Mouse (Mus musculus) thymus, postnatal 36 days (tissue): ENCODE measurements at regions not wholly inside any gene's neighbourhood (a gene's known extent, or its start where the extent isn't known, plus 50 kb on each side); places are given as distances from the start of the nearest gene placed in this dataset.

Experiments
- DNase-seq, 2 experiments: peaks; one replicate each; pipeline ENCODE4 v3.0.0; 2022; ENCODE audit warnings: mixed read lengths in 2 of 2

GRCm38 (mm10) chr2:74977828-74978227 is 152.2 kb downstream of the Mtx2 start:
- no peak for DNase-seq

- no peak for DNase-seq
Observed at GRCm38 (mm10) chr2:74981856-74982255, 156.3 kb downstream of the Mtx2 start.

- no peak for DNase-seq
Observed at GRCm38 (mm10) chr2:74993802-74994201, 168.2 kb downstream of the Mtx2 start.

- DNase-seq, result no peak
Observed at GRCm38 (mm10) chr2:74994998-74995397, 169.4 kb downstream of the Mtx2 start.

GRCm38 (mm10) chr2:74997736-74998135 is 172.1 kb downstream of the Mtx2 start:
- no peak for DNase-seq

GRCm38 (mm10) chr2:75000368-75000796 is 174.8 kb downstream of the Mtx2 start:
- no peak for DNase-seq

GRCm38 (mm10) chr2:75002562-75002961 is 177.0 kb downstream of the Mtx2 start:
- no peak for DNase-seq

GRCm38 (mm10) chr2:75008116-75008515 is 182.5 kb downstream of the Mtx2 start:
- no peak for DNase-seq

GRCm38 (mm10) chr2:75010647-75011046 is 185.0 kb downstream of the Mtx2 start:
- no peak for DNase-seq

GRCm38 (mm10) chr2:75012046-75012445 is 186.4 kb downstream of the Mtx2 start:
- no peak for DNase-seq

- DNase-seq, result no peak
Observed at GRCm38 (mm10) chr2:75014994-75015728, 189.6 kb downstream of the Mtx2 start.

- DNase-seq, result peak; percentile 60 to 79
Observed at GRCm38 (mm10) chr2:75019459-75019858, 193.9 kb downstream of the Mtx2 start.

- no peak for DNase-seq
Observed at GRCm38 (mm10) chr2:75021639-75022038, 196.0 kb downstream of the Mtx2 start.

- no peak for DNase-seq
Observed at GRCm38 (mm10) chr2:75028151-75028550, 202.5 kb downstream of the Mtx2 start.

GRCm38 (mm10) chr2:75029089-75029693 is 203.6 kb downstream of the Mtx2 start:
- no peak for DNase-seq

- DNase-seq, result no peak
Observed at GRCm38 (mm10) chr2:75034708-75035107, 209.1 kb downstream of the Mtx2 start.

GRCm38 (mm10) chr2:75039066-75039465 is 213.5 kb downstream of the Mtx2 start:
- no peak for DNase-seq

- no peak for DNase-seq
Observed at GRCm38 (mm10) chr2:75046892-75047291, 221.3 kb downstream of the Mtx2 start.

GRCm38 (mm10) chr2:75048071-75048470 is 222.5 kb downstream of the Mtx2 start:
- no peak for DNase-seq

GRCm38 (mm10) chr2:75054474-75055186 is 229.0 kb downstream of the Mtx2 start:
- peak; percentile 30 to 54 for DNase-seq

- peak; percentile 35 to 36 for DNase-seq
Observed at GRCm38 (mm10) chr2:75055187-75055543, 229.6 kb downstream of the Mtx2 start.

GRCm38 (mm10) chr2:75061009-75061408 is 235.4 kb downstream of the Mtx2 start:
- no peak for DNase-seq

- DNase-seq, result no peak
Observed at GRCm38 (mm10) chr2:75061456-75062188, 236.0 kb downstream of the Mtx2 start.
